ENCODE assay signal across 23 mouse cellular contexts in the genomic region with DNA sequence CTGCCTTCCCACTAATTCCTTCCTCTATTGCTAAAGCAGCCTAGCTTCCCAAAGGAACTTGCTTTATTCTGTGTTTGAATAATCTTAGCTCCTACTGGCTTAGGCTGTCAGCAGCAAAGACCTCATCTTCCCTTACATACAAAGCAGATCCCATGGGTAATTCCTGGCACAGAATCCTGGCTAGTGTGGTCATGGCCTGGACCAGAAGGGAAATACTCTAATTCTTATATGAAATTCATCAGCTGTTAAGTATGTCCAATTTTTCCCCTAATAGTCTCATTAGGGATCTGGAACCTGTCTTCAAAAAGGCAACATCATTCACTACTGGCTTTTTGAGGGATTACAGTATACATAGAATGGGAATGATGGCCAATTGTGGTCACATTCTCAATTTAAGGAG.
DNase-seq lines count a peak whose midpoint lies in the region; ATAC-seq lines count a peak whose summit lies in the region.
"Had no signal": no experiment of that assay in that cellular context is flagged by ENCODE, and none has a peak within 500 bp of the region (broad histone marks: within the 10 kb centered on the region; RNA-seq: fewer than 3 reads in every experiment).

No protein-coding gene starts in this region.

- H3K4me1 ChIP-seq in heart, embryonic 11.5 days (ENCODE audit: control insufficient read depth, insufficient read depth, low read length) = no peaks in the 10 kb centered on the region
- H3K4me1 ChIP-seq: embryonic facial prominence, embryonic 15.5 days; forebrain, embryonic 10.5 days; limb, embryonic 13.5 days; midbrain, embryonic 13.5 days; neural tube, embryonic 15.5 days had no signal

- H3K9me3 ChIP-seq in heart, embryonic 11.5 days (replicated peaks; ENCODE audit: control insufficient read depth, low read length) = no peaks in the 10 kb centered on the region
- H3K9me3 ChIP-seq: embryonic facial prominence, embryonic 15.5 days; forebrain, embryonic 10.5 days; G1E; limb, embryonic 13.5 days; midbrain, embryonic 13.5 days; neural tube, embryonic 15.5 days had no signal

- H3K4me2 ChIP-seq in heart, embryonic 11.5 days = no peak overlapping the region
- H3K4me2 ChIP-seq: embryonic facial prominence, embryonic 15.5 days; limb, embryonic 13.5 days; midbrain, embryonic 13.5 days; neural tube, embryonic 15.5 days had no signal

- intact Hi-C loops in heart, postnatal 10 days (cut with DNase I) = no loop called here

- H3K36me3 ChIP-seq in heart, embryonic 11.5 days (ENCODE audit: control insufficient read depth, insufficient read depth, low read length) = no peaks in the 10 kb centered on the region
- H3K36me3 ChIP-seq: embryonic facial prominence, embryonic 15.5 days; forebrain, embryonic 10.5 days; G1E; limb, embryonic 13.5 days; midbrain, embryonic 13.5 days; neural tube, embryonic 15.5 days had no signal

- no peak overlapping the region for H3K27ac ChIP-seq in heart, embryonic 11.5 days (ENCODE audit: low read depth, low read length)
- H3K27ac ChIP-seq: embryonic facial prominence, embryonic 15.5 days; forebrain, embryonic 10.5 days; limb, embryonic 13.5 days; liver, embryonic 14.5 days; midbrain, embryonic 13.5 days; neural tube, embryonic 15.5 days had no signal

- H3K9ac ChIP-seq in heart, embryonic 11.5 days (ENCODE audit: low read depth, low read length) = no peak overlapping the region
- H3K9ac ChIP-seq: embryonic facial prominence, embryonic 15.5 days; forebrain, postnatal 0 days; limb, embryonic 13.5 days; liver, embryonic 14.5 days; midbrain, embryonic 13.5 days; neural tube, embryonic 15.5 days had no signal

- ATAC-seq in heart, embryonic 11.5 days (replicated peaks; ENCODE audit: insufficient number of reproducible peaks, low FRiP score, low TSS enrichment) = no peak
- ATAC-seq: forebrain, postnatal 0 days; hindbrain, embryonic 16.5 days; intestine, postnatal 0 days; midbrain, embryonic 13.5 days had no signal

- no peaks in the 10 kb centered on the region for H3K27me3 ChIP-seq in heart, embryonic 11.5 days (ENCODE audit: control insufficient read depth, insufficient read depth, low read length)
- H3K27me3 ChIP-seq: embryonic facial prominence, embryonic 15.5 days; limb, embryonic 13.5 days; midbrain, embryonic 13.5 days; neural tube, embryonic 15.5 days had no signal

- no peak overlapping the region for H3K4me3 ChIP-seq in heart, embryonic 11.5 days (ENCODE audit: low read depth, low read length)
- H3K4me3 ChIP-seq: embryonic facial prominence, embryonic 15.5 days; forebrain, embryonic 10.5 days; limb, embryonic 13.5 days; midbrain, embryonic 13.5 days; neural tube, embryonic 15.5 days had no signal

- peak; percentile 16 to 19 for DNase-seq in cerebellum, postnatal 10 days
- no peak for DNase-seq in cerebellum, adult 9-10 months
- DNase-seq in heart, postnatal 10 days = peak; percentile 36 to 63
- DNase-seq in kidney, postnatal 4 days = peak; percentile 33 to 42
- no peak for DNase-seq in kidney, adult 11 months
- DNase-seq in Muller cell, postnatal 12 days (ENCODE audit: inconsistent ontology term) = peak; percentile 6
- DNase-seq in left cerebral cortex, adult 8-10 months (ENCODE audit: low spot score in 2 of 2) = no peak
- DNase-seq: cerebellum, adult 8-10 months; forebrain, postnatal 0 days; heart, adult 18-20 months; heart, postnatal 36 days; right cerebral cortex, postnatal 14 days; thymus, adult 2 months had no signal

Comparison
In these comparisons a context has a peak if more than half of its experiments do, and no peak if none do; other contexts are left out.
1. DNase-seq: peak in cerebellum, postnatal 10 days (2 of 2), heart, postnatal 10 days (2 of 2), kidney, postnatal 4 days (2 of 2) and Muller cell, postnatal 12 days (single experiment); none in cerebellum, adult 9-10 months (single experiment), kidney, adult 11 months (single experiment) and left cerebral cortex, adult 8-10 months (0 of 2).